Mouse (Mus musculus) splenic B cell, adult 2 months (primary cell): Measurements from ENCODE around the gene Ap5z1.

Experiments
- DNase-seq: peaks from one replicate; pipeline ENCODE4 v3.0.0-alpha.2; 2011; ENCODE audit warnings: low read depth, low spot score
- H3K27me3 ChIP-seq: 2 replicates; pipeline ENCODE4 v1.6.1; 2012; ENCODE audit warnings: mild to moderate bottlenecking, low read length, moderate library complexity, mixed read lengths; ENCODE audit not compliant: control insufficient read depth, poor library complexity, insufficient read depth, severe bottlenecking
- H3K36me3 ChIP-seq: 2 replicates; pipeline ENCODE4 v1.6.1; 2012; ENCODE audit warnings: mild to moderate bottlenecking, low read length, moderate library complexity, mixed read lengths; ENCODE audit not compliant: control insufficient read depth, poor library complexity, insufficient read depth, severe bottlenecking

The Ap5z1 gene

DNA sequence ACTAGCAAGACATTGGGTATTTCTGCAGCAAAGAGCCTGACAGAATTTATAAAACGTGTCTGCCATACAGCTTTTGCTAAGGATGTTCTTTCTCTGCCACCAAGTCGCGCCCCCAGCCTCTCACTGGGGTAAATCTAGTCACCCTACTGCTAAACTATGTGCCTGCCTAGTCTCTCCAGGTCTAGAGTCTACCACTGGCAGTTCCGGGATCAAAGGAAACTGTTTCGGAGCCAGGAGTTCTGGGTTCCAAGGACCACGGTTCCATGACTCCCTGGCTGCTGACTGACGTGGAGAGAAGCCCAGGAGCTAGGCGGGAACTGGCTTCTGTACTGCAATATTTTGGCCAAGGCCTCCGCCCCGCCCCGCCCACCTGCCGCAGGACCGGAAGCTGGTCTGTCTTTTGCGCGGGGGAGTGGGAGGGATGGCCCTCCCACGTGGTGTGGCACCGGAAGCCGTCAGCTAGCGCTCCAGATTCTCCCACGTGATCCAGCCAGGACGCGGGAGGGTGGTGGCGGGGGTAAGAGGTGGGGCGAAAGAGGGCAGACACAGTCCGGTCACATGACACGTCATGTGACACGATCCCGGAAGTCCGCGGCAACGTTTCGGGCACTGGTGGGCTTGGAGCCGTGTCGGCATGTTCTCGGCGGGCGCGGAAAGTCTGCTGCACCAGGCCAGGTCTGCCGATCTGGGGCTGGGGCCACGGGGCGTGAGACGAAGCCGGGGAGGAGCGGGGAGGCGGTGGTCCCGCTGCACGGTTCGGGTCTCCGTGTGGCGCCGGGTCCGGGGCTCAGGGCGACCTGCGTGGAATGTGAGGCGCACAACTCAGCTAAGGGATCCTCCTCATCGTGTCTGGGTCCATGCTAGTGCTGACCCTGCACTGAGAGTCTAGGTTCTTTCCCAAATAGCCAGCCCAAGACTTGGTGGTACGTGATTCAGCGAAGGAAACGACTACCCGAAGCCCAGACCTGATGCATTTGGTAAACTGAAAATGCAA lies at the start of gene Ap5z1:
Gene Ap5z1 (plus strand): TSS at position 484 of the 994 bp plus-strand sequence.
- DNase-seq, result peak; percentile 97
- peaks cover 2% of the 10 kb centered on the region for H3K36me3 ChIP-seq

GRCm38 (mm10) chr5:142415401-142415800 lies 48.3 kb upstream of the Ap5z1 start:
- H3K36me3 ChIP-seq, result peaks cover 1% of the 10 kb centered on the region
- no peaks in the 10 kb centered on the region for H3K27me3 ChIP-seq
- no peak for DNase-seq

More for the DNA sequence above, at the start of gene Ap5z1:
- H3K27me3 ChIP-seq, result no peaks in the 10 kb centered on the region

GRCm38 (mm10) chr5:142416070-142416775 lies 47.5 kb upstream of the Ap5z1 start:
- Histone ChIP-seq H3K36me3 (peaks cover 1% of the 10 kb centered on the region), H3K27me3 (no peaks in the 10 kb centered on the region)
- DNase-seq, result peak; percentile 57

- Histone ChIP-seq H3K36me3 (peaks cover 1% of the 10 kb centered on the region), H3K27me3 (no peaks in the 10 kb centered on the region)
- peak; percentile 66 for DNase-seq
Measured at GRCm38 (mm10) chr5:142417104-142417503, 46.6 kb upstream of the Ap5z1 start.

- no peaks in the 10 kb centered on the region for H3K27me3 ChIP-seq
- no peaks in the 10 kb centered on the region; the same call in 1 of the 2 replicates for H3K36me3 ChIP-seq
- DNase-seq, result no peak
Measured at GRCm38 (mm10) chr5:142417876-142418275, 45.9 kb upstream of the Ap5z1 start.

DNA sequence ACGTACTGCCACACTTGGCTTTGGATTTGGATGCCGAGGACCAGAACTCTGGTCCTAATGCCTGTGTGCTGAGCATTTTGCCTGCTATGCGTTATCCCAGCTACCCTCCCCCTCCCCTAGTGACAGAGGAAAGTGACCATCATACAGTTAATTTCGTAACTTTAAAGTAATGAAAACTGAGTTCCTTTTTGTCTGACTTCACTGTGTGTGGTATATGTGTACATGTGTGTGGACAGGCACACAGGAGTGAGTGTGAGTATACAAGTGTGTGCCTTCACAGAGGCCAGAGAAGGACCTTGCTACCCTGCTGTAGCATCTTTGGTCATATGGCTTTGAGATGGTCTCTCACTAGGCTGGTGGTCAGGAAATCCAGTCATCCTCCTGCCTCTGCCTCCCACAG lies 45.3 kb upstream of the Ap5z1 start:
- Histone ChIP-seq H3K27me3 (no peaks in the 10 kb centered on the region), H3K36me3 (no peaks in the 10 kb centered on the region; the same call in 1 of the 2 replicates)
- no peak for DNase-seq

DNA sequence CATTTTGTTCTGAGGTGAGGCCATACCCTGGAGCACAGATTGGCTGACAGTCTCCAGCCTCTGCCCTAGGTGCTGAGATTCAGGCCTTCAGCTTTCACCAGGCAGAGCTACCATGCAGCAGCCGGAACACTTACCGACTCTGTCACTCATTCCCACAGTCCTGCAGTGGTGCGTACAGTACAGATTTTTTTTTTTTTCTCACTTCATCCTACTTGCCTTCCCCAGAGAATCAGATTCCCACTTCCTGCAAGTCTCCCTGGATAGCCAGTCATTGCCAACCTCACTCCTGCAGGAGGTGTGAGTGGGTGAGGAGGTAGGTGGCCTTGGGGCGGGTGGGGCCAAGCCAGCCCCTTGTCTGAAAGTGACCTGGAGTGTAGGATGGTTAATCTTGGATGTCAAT lies 43.4 kb upstream of the Ap5z1 start:
- DNase-seq, result no peak
- Histone ChIP-seq H3K36me3 (no peaks in the 10 kb centered on the region; the same call in 1 of the 2 replicates), H3K27me3 (no peaks in the 10 kb centered on the region)

- H3K27me3 ChIP-seq, result no peaks in the 10 kb centered on the region
- DNase-seq, result no peak
- no peaks in the 10 kb centered on the region; the same call in 1 of the 2 replicates for H3K36me3 ChIP-seq
Measured at GRCm38 (mm10) chr5:142420920-142421319, 42.8 kb upstream of the Ap5z1 start.

DNA sequence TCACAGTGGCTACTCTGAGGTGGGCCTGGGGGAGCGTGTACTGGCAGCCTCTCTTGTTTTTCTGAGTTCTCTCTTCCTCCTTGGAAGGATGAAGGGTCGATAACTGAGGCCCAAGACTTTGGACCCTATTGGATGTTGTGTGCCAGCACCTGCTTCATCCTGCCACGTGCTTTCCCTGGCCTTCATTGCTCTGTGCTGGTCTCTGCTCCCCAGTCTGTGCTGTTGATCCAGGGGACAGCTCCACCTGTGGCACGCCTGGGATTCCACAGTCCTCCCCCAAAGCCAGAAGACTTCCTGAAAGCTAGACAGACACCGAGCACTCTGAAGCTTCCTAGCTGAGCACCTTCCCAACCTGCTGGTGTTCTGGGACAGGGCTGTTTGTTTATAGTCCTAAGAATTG lies 41.9 kb upstream of the Ap5z1 start:
- no peaks in the 10 kb centered on the region for H3K27me3 ChIP-seq
- DNase-seq, result no peak
- no peaks in the 10 kb centered on the region; the same call in 1 of the 2 replicates for H3K36me3 ChIP-seq

DNA sequence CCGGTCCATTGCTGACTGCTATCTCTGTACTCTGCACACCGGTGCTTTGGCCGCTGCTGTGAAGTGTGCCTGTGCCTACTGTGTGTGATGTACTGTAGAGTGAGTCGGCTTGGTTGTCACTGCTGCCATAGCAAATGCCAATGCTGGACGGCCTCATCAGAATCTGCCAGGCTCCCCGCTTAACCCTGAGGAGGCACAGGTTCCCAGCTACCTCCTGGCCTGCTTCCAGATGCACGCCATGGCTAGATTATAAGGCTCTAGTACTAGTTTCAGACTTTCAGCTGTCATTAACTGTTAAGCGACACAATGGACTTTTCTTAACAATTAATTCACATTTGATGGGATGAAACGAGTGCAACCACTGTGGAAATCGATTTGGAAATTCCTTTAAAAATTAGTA lies 40.6 kb upstream of the Ap5z1 start:
- Histone ChIP-seq H3K36me3 (no peaks in the 10 kb centered on the region; the same call in 1 of the 2 replicates), H3K27me3 (no peaks in the 10 kb centered on the region)
- no peak for DNase-seq

DNA sequence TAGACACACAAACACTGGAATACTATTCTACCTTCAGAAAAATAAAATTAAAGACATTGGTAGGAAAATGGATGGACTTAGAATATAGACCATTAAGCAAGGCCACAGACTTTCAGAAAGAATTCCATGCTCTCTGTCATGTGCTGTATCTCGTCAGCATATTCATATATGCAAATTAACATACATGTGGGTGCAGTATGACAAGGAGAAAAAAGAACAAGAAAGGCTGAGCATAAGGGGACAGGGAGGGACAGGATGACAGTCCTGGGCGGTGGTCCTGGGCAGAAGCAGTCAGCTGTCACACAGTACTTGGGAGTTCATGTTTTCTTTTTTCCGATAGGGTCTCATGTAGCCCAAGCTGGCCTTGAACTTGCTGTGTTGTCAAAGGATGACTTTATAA lies 40.0 kb upstream of the Ap5z1 start:
- DNase-seq, result no peak
- Histone ChIP-seq H3K27me3 (no peaks in the 10 kb centered on the region), H3K36me3 (no peaks in the 10 kb centered on the region; the same call in 1 of the 2 replicates)

- no peaks in the 10 kb centered on the region; the same call in 1 of the 2 replicates for H3K36me3 ChIP-seq
- DNase-seq, result no peak
- H3K27me3 ChIP-seq, result no peaks in the 10 kb centered on the region
Measured at GRCm38 (mm10) chr5:142424627-142425349, 39.0 kb upstream of the Ap5z1 start.

DNA sequence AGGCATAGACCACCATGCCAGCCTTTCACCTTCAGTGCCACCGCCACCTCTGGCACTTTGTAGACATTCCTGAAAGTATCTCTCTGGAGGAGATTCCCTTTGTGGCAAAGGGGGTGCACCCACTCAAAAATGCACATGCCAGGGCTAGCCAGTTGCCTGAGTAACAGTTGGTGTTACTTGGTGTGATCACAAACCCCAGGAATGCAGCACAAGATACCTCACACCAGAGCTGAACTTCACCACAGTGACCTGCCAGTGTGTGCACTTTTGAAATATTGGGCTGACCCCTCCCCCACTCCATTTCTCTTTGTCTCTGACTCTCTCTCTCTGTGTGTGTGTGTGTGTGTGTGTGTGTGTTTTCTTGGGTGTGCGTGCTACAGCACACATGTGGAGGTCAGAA lies 37.3 kb upstream of the Ap5z1 start:
- DNase-seq, result no peak
- H3K27me3 ChIP-seq, result no peaks in the 10 kb centered on the region
- H3K36me3 ChIP-seq, result no peaks in the 10 kb centered on the region; the same call in 1 of the 2 replicates

- DNase-seq, result no peak
- no peaks in the 10 kb centered on the region for H3K27me3 ChIP-seq
- no peaks in the 10 kb centered on the region; the same call in 1 of the 2 replicates for H3K36me3 ChIP-seq
Measured at GRCm38 (mm10) chr5:142427876-142428275, 35.9 kb upstream of the Ap5z1 start.
